Mouse (Mus musculus) mouse trophoblast stem cell (cell line): ENCODE results near the gene Rad9b.
"Not testable (repeated sequence)": the region's sequence is repeated elsewhere in the genome, so short reads cannot be mapped to it uniquely, and the experiment has no call there.

Experiments
- in situ Hi-C, 2 experiments: fragments of 300-500 bp; cut with MseI, MboI; formaldehyde crosslinking; loops; 2 replicates in 1 of 2; 3 replicates in 1 of 2; pipeline ENCODE4 v1.15.1; 2025

Rad9b gene

GRCm38 (mm10) chr5:122371591-122372191 lies 17.7 kb upstream of the Rad9b start, which contains the start of gene Gpn3:
Gene Gpn3 (plus strand): TSS chr5:122371876.
- in situ Hi-C loops, result no loop called here

GRCm38 (mm10) chr5:122354492-122355067 lies 547 bp upstream of the Rad9b start:
- in situ Hi-C loops, result no loop called here

GRCm38 (mm10) chr5:122345777-122346176 lies 8.3 kb downstream of the Rad9b start:
- in situ Hi-C loops, result loop anchor here in 1 of 2 experiments (5.0 kb wide), 1 partner anchor 78 kb away; no protein-coding TSS in a partner anchor

- in situ Hi-C loops, result loop anchor here in 1 of 2 experiments (5.0 kb wide), 1 partner anchor 77 kb away; no protein-coding TSS in a partner anchor
Measured at GRCm38 (mm10) chr5:122344260-122344659, 9.8 kb downstream of the Rad9b start.

- in situ Hi-C loops, result loop anchor here in 1 of 2 experiments (5.0 kb wide), 1 partner anchor 76 kb away; no protein-coding TSS in a partner anchor
Measured at GRCm38 (mm10) chr5:122343768-122344167, 10.3 kb downstream of the Rad9b start.

- in situ Hi-C loops, result loop anchor here in 1 of 2 experiments (5.0 kb wide), 1 partner anchor 76 kb away; no protein-coding TSS in a partner anchor
Measured at GRCm38 (mm10) chr5:122342874-122343273, 11.2 kb downstream of the Rad9b start.

GRCm38 (mm10) chr5:122336554-122337294 lies 17.3 kb downstream of the Rad9b start:
- in situ Hi-C loops, result no loop called here

- in situ Hi-C loops, result no loop called here
Measured at GRCm38 (mm10) chr5:122334682-122335081, 19.4 kb downstream of the Rad9b start.

- in situ Hi-C loops, result no loop called here
Measured at GRCm38 (mm10) chr5:122330269-122330668, 23.8 kb downstream of the Rad9b start.

- in situ Hi-C loops, result no loop called here
Measured at GRCm38 (mm10) chr5:122327283-122327682, 26.8 kb downstream of the Rad9b start.

GRCm38 (mm10) chr5:122325477-122325876 lies 28.6 kb downstream of the Rad9b start:
- in situ Hi-C loops, result no loop called here

- in situ Hi-C loops, result no loop called here
Measured at GRCm38 (mm10) chr5:122324608-122325431, 29.2 kb downstream of the Rad9b start.

- in situ Hi-C loops, result no loop called here
Measured at GRCm38 (mm10) chr5:122323523-122323922, 30.5 kb downstream of the Rad9b start.

GRCm38 (mm10) chr5:122320205-122320781 lies 33.7 kb downstream of the Rad9b start:
- in situ Hi-C loops, result no loop called here

- in situ Hi-C loops, result no loop called here
Measured at GRCm38 (mm10) chr5:122319474-122320204, 34.4 kb downstream of the Rad9b start.

GRCm38 (mm10) chr5:122318976-122319375 lies 35.1 kb downstream of the Rad9b start:
- in situ Hi-C loops, result not testable (repeated sequence)

GRCm38 (mm10) chr5:122318100-122318499 lies 35.9 kb downstream of the Rad9b start:
- in situ Hi-C loops, result no loop called here

GRCm38 (mm10) chr5:122317329-122318045 lies 36.5 kb downstream of the Rad9b start:
- in situ Hi-C loops, result no loop called here

- in situ Hi-C loops, result no loop called here
Measured at GRCm38 (mm10) chr5:122314966-122315667, 38.9 kb downstream of the Rad9b start.
